Mouse (Mus musculus) myocyte (in vitro differentiated cells): ENCODE data around the gene Scube1.

Experiments used
- CEBPB ChIP-seq: IDR thresholded peaks from 2 replicates; pipeline ENCODE4 v1.6.1; 2011; ENCODE audit warnings: mild to moderate bottlenecking, moderate library complexity; ENCODE audit not compliant: poor library complexity, insufficient read depth, severe bottlenecking
- MYOG ChIP-seq, 3 experiments: IDR thresholded peaks; one replicate each; pipeline ENCODE4 v1.6.1; 2011; ENCODE audit warnings: control low read depth in 2 of 3, low read depth in 2 of 3, mild to moderate bottlenecking in 2 of 3; ENCODE audit not compliant: insufficient read length in 2 of 3, control insufficient read depth in 1 of 3, insufficient read depth in 1 of 3
- POLR2A ChIP-seq: IDR thresholded peaks from one replicate; pipeline ENCODE4 v1.6.1; 2011; ENCODE audit warnings: low read depth, mild to moderate bottlenecking, control low read depth, moderate library complexity; ENCODE audit not compliant: insufficient read length

DNA sequence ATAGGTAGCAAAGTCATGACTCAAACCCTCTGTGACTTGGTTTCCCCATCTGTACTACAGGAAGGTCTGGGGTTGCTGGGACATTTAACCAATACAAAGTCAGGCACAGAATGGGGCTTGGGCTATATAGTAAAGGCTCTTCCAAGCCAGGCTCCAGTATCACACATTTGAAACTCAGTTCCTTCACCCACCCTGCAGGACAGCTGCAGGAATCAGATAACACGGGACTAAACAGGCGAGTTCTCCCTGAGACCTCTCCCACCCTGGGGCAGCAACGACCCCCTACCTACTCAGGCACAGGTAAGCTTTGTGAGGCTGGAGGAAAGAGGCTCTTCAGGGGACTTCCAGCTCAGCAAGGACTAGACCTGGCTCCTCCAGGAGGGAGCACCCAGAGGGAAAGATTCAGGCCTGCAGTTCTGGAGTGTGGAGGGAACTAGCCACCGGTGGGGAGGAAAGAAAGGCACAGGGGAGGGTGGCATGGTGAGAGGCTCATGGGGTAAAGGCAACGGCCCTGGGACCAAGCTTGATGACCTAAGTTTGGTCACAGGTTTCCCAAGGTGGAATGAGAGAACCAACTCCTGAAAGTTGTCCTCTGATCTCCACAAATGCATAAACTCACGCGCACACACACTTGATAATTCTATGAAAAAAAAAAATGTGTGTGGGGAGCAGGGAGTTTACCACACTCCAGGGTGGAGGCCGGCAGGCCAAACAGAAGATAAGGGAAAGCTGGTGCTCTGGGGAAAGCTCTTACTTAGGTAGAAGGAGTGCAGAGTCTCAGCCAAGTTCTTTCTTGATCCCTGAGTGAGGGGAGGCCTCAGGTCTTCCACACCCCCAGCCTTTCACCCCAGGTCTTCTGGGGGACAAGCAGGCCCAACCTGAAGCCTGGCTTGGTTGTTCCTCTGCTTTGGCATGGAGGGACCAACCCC lies 132.3 kb downstream of the Scube1 start:
- no peak for TF ChIP-seq POLR2A
- no peak for TF ChIP-seq CEBPB
- TF ChIP-seq MYOG (IDR thresholded peaks at IDR 0.05; ENCODE audit: control insufficient read depth in 1 of 3, insufficient read depth in 1 of 3, insufficient read length in 2 of 3, low read depth in 2 of 3): peak in 1 of 3 experiments; percentile 42
